Mouse (Mus musculus) C2C12 (cell line): ENCODE results near the gene Psmg4. TPM values are rescaled to one million over a fixed set of nuclear protein-coding genes. Genes with fewer than 3 reads are reported as not detected.

Experiments used
- H3K27me3 ChIP-seq: one replicate; pipeline ENCODE4 v1.6.1; 2011; ENCODE audit not compliant: control insufficient read depth, insufficient read depth, insufficient read length
- H3K36me3 ChIP-seq: one replicate; pipeline ENCODE4 v1.6.1; 2011; ENCODE audit not compliant: control insufficient read depth, insufficient read depth
- H3K4me3 ChIP-seq: one replicate; pipeline ENCODE4 v1.5.1; 2011; ENCODE audit warnings: mild to moderate bottlenecking, control low read depth; ENCODE audit not compliant: poor library complexity, insufficient read depth, severe bottlenecking
- H3K79me2 ChIP-seq: one replicate; pipeline ENCODE4 v1.6.1; 2011; ENCODE audit not compliant: control insufficient read depth, insufficient read depth
- H3K79me3 ChIP-seq: one replicate; pipeline ENCODE4 v1.6.1; 2011; ENCODE audit warnings: low read depth, control low read depth
- H3ac ChIP-seq: one replicate; pipeline ENCODE3; 2011; ENCODE audit warnings: low read depth; ENCODE audit not compliant: control insufficient read depth, insufficient read length
- CEBPB ChIP-seq: IDR thresholded peaks from one replicate; pipeline ENCODE4 v1.6.1; 2011; ENCODE audit warnings: low read depth, mild to moderate bottlenecking, control low read depth, moderate library complexity
- CTCF ChIP-seq: IDR thresholded peaks from one replicate; pipeline ENCODE4 v1.5.1; 2011; ENCODE audit not compliant: control insufficient read depth, insufficient read depth, insufficient read length
- FOSL1 ChIP-seq: IDR thresholded peaks from one replicate; pipeline ENCODE4 v1.8.0; 2011; ENCODE audit warnings: mild to moderate bottlenecking, low read length; ENCODE audit not compliant: poor library complexity, insufficient read depth, severe bottlenecking
- MAX ChIP-seq: IDR thresholded peaks from one replicate; pipeline ENCODE4 v1.6.1; 2011; ENCODE audit warnings: mild to moderate bottlenecking, control low read depth
- MYOD1 ChIP-seq: IDR thresholded peaks from one replicate; pipeline ENCODE4 v1.6.1; 2011; ENCODE audit warnings: low read depth; ENCODE audit not compliant: control insufficient read depth, insufficient read length
- MYOG ChIP-seq: IDR thresholded peaks from one replicate; pipeline ENCODE4 v1.6.1; 2011; ENCODE audit not compliant: control insufficient read depth, insufficient read length; ENCODE audit errors: extremely low read depth
- USF1 ChIP-seq: IDR thresholded peaks from one replicate; pipeline ENCODE4 v1.6.1; 2011; ENCODE audit warnings: low read depth, mild to moderate bottlenecking, control low read depth, moderate library complexity
- polyA plus RNA-seq: library from polyadenylated mRNA; unstranded; fragments of >200 nt; fragmentation: generic; extraction: Trizol; gene quantifications from one replicate; pipeline ENCODE4 v1.2.1, GENCODE M21; 2012; ENCODE audit warnings: missing spikeins

The Psmg4 gene
- polyA plus RNA-seq, 1 experiment, result 151 TPM

DNA sequence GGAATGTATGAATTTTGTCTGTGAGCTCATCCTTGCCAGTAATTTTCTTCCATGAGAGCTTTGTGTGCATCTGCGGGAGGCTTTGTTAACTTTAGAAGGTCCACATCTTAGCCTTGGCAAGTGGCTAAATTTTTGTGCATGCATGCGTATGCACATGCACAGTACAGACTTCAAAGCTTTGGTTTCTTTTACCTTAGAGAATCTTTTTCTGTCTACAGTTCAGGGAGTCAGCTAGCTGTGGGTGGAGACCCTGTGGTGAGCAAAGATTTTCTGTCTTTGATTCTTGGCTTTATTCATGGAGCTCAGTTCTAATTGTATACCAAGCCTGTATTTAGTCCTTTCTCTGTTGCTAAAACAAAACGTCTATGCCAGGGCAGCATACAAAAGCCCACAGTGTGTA lies 56.0 kb downstream of the Psmg4 start:
- Histone ChIP-seq H3K27me3 (no peaks in the 10 kb centered on the region), H3K4me3 (no peak overlapping the region), H3ac (no peak overlapping the region), H3K36me3 (peaks cover 27% of the 10 kb centered on the region), H3K79me3 (no peaks in the 10 kb centered on the region), H3K79me2 (no peaks in the 10 kb centered on the region)
- TF ChIP-seq CEBPB, result no peak
- no peak for TF ChIP-seq CTCF
- TF ChIP-seq MYOD1, result no peak
- no peak for TF ChIP-seq USF1
- TF ChIP-seq FOSL1, result no peak
- TF ChIP-seq MAX, result no peak
- no peak for TF ChIP-seq MYOG

GRCm38 (mm10) chr13:34219728-34220127 lies 57.0 kb downstream of the Psmg4 start:
- H3K4me3 ChIP-seq, result no peak overlapping the region
- peaks cover 27% of the 10 kb centered on the region for H3K36me3 ChIP-seq
- no peaks in the 10 kb centered on the region for H3K27me3 ChIP-seq
- H3K79me3 ChIP-seq, result no peaks in the 10 kb centered on the region
- no peaks in the 10 kb centered on the region for H3K79me2 ChIP-seq
- H3ac ChIP-seq, result no peak overlapping the region
- TF ChIP-seq CTCF, result no peak
- no peak for TF ChIP-seq MAX
- no peak for TF ChIP-seq MYOD1
- no peak for TF ChIP-seq USF1
- TF ChIP-seq FOSL1, result no peak
- TF ChIP-seq MYOG, result no peak
- no peak for TF ChIP-seq CEBPB

DNA sequence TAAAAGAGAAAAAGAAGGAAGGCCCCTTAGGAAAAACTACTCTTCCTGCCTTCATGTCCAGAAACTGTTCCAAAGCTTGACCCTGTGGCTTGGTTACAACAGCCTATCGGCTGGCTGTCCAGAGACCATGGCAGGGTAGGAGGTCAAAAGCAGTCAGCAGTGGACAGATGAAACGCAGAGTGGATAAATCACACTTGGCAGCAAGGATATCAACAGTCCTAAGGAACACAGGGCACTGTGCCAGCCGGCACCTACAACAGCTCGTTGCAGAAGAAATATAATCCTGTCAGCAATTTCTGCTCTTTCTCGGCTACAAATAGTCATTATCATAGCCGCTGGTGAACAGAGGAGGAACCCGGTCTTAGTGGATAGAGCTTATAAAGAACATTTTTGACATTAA lies 60.2 kb downstream of the Psmg4 start:
- Histone ChIP-seq H3K79me2 (peaks cover 8% of the 10 kb centered on the region), H3K4me3 (no peak overlapping the region), H3ac (no peak overlapping the region), H3K36me3 (peaks cover 27% of the 10 kb centered on the region), H3K79me3 (peaks cover 4% of the 10 kb centered on the region), H3K27me3 (no peaks in the 10 kb centered on the region)
- TF ChIP-seq CEBPB (no peak), MAX (no peak), FOSL1 (no peak), USF1 (no peak), MYOD1 (no peak), MYOG (no peak), CTCF (no peak)

- no peak overlapping the region for H3ac ChIP-seq
- no peak for TF ChIP-seq CTCF
- no peak for TF ChIP-seq USF1
- no peak for TF ChIP-seq MAX
- no peak for TF ChIP-seq FOSL1
- no peak for TF ChIP-seq CEBPB
- TF ChIP-seq MYOG, result no peak
- no peak for TF ChIP-seq MYOD1
Observed at GRCm38 (mm10) chr13:34226940-34227339, 64.2 kb downstream of the Psmg4 start.

More at GRCm38 (mm10) chr13:34226940-34227339, 64.2 kb downstream of the Psmg4 start:
- H3K79me2 ChIP-seq, result peaks cover 21% of the 10 kb centered on the region
- no peaks in the 10 kb centered on the region for H3K27me3 ChIP-seq
- H3K79me3 ChIP-seq, result peaks cover 4% of the 10 kb centered on the region
- H3K36me3 ChIP-seq, result peaks cover 2% of the 10 kb centered on the region
- no peak overlapping the region for H3K4me3 ChIP-seq

Other genes with a start within 250 kb of the Psmg4 start
- 23.1 TPM for gene Nqo2, start 198.3 kb upstream of the Psmg4 start, polyA plus RNA-seq
- 10.0 TPM for gene Ripk1, start 160.6 kb upstream of the Psmg4 start, polyA plus RNA-seq
- gene Serpinb6a, start 160.2 kb upstream of the Psmg4 start, polyA plus RNA-seq, result 323 TPM
- 11.7 TPM for gene Bphl, start 125.4 kb upstream of the Psmg4 start, polyA plus RNA-seq
- gene Tubb2a, start 85.0 kb upstream of the Psmg4 start, polyA plus RNA-seq, result 304 TPM
- gene Tubb2b, start 32.5 kb upstream of the Psmg4 start, polyA plus RNA-seq, result 216 TPM
- gene Slc22a23, start 182.2 kb downstream of the Psmg4 start, polyA plus RNA-seq, result 10.9 TPM